Mouse (Mus musculus): ENCODE data around the gene Il23a. TPM values are rescaled to one million over a fixed set of nuclear protein-coding genes. Genes with fewer than 3 reads are reported as not detected.

Il23a gene
- not detected in 2 replicates for polyA plus RNA-seq (2012; ENCODE audit: insufficient read depth, insufficient read length, missing spikeins)

DNA sequence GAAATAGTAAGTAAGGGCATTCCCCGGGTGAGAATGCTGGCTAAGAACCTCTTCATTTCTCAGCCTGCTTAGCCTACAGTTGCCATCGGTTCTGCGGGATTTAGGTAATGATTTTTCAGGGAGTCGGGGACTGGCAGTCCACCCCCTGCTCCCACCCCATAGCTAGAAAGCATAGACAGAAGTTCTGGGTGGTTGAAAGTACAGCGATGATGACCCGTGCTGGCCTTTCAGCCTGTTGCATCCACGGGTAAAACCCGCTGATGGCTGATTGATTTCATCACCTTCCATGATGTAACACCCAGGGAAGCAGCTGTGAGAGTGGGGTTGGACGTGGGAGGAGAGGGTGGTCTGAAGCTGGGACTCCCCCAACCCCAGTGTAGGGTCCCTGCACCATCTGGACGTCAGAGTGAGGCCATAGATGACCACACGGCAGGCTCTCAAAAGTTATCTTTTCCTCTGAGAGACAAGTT is at the start of gene Il23a:
Gene Il23a (minus strand): TSS at position 51 of the 470 bp plus-strand sequence.
- H3K4me3 ChIP-seq (ENCODE audit: insufficient read depth, low read length): peak within 1 kb of the TSS; percentile 32
- TF ChIP-seq POLR2A (IDR thresholded peaks at IDR 0.05; ENCODE audit: borderline replicate concordance, low read depth, low read length) (no peak), CTCF (IDR thresholded peaks at IDR 0.05; ENCODE audit: low read depth, low read length) (no peak)
- H3K27ac ChIP-seq (ENCODE audit: insufficient read depth, low read depth, low read length): peak within 1 kb of the TSS; percentile 73
- H3K4me1 ChIP-seq (ENCODE audit: control insufficient read depth, insufficient read depth, low read length): peaks cover 33% of the 10 kb centered on the region

- Histone ChIP-seq H3K4me1 (ENCODE audit: control insufficient read depth, insufficient read depth, low read length) (peaks cover 23% of the 10 kb centered on the region), H3K4me3 (ENCODE audit: insufficient read depth, low read length) (no peak overlapping the region), H3K27ac (ENCODE audit: insufficient read depth, low read depth, low read length) (no peak overlapping the region)
- no peak for TF ChIP-seq CTCF (IDR thresholded peaks at IDR 0.05; ENCODE audit: low read depth, low read length)
- no peak for TF ChIP-seq POLR2A (IDR thresholded peaks at IDR 0.05; ENCODE audit: borderline replicate concordance, low read depth, low read length)
These were observed 49.0 kb upstream of the Il23a start for GRCm38 (mm10) chr10:128347541-128347940.

- Histone ChIP-seq H3K4me3 (ENCODE audit: insufficient read depth, low read length) (peak overlapping the region; percentile 40), H3K4me1 (ENCODE audit: control insufficient read depth, insufficient read depth, low read length) (peaks cover 31% of the 10 kb centered on the region), H3K27ac (ENCODE audit: insufficient read depth, low read depth, low read length) (peak overlapping the region; percentile 59)
- no peak for TF ChIP-seq POLR2A (IDR thresholded peaks at IDR 0.05; ENCODE audit: borderline replicate concordance, low read depth, low read length)
- TF ChIP-seq CTCF (IDR thresholded peaks at IDR 0.05; ENCODE audit: low read depth, low read length): no peak
These were observed 46.2 kb upstream of the Il23a start for GRCm38 (mm10) chr10:128344568-128345275.

DNA sequence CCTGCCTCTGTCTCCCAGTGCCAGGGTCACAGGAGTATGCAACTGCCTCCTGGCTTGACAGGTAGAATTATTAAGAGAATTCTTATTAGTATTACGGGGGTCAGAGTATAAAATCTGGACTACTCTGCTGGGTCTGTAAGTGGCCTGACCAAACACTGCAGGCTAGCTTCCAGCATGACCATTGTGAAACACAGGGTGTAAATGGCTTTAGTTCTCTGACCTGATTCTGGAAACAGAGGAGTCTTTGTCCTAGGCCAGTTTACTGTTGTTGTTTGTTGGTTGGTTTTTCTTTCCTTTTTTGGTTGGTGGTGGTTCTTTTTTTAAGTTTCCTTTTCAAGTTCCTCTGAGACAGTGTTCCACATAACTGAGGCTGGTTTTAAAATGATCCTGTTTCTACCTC is 44.9 kb upstream of the Il23a start:
- TF ChIP-seq CTCF (IDR thresholded peaks at IDR 0.05; ENCODE audit: low read depth, low read length) (no peak), POLR2A (IDR thresholded peaks at IDR 0.05; ENCODE audit: borderline replicate concordance, low read depth, low read length) (no peak)
- H3K4me1 ChIP-seq (ENCODE audit: control insufficient read depth, insufficient read depth, low read length): peaks cover 36% of the 10 kb centered on the region
- no peak overlapping the region for H3K4me3 ChIP-seq (ENCODE audit: insufficient read depth, low read length)
- peak overlapping the region; percentile 38 for H3K27ac ChIP-seq (ENCODE audit: insufficient read depth, low read depth, low read length)

DNA sequence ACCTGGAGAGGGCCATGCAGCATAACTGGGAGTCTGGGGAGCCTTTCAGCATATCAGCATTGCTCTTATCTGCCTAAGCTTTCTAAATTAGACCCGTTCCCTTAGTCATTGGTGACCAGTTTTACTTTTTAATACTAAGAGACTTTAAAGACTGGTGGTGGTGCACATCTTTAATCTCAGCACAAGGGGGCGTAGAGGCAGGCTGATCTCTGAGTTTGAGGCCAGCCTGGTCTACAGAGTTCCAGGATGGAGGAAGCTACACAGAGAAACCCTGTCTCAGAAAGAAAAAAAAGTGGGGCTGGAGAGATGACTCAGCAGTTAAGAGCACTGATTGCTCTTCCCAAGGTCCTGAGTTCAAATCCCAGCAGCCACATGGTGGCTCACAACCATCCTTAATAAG is 41.7 kb upstream of the Il23a start:
- H3K27ac ChIP-seq (ENCODE audit: insufficient read depth, low read depth, low read length): no peak overlapping the region
- TF ChIP-seq POLR2A (IDR thresholded peaks at IDR 0.05; ENCODE audit: borderline replicate concordance, low read depth, low read length) (no peak), CTCF (IDR thresholded peaks at IDR 0.05; ENCODE audit: low read depth, low read length) (no peak)
- no peak overlapping the region for H3K4me3 ChIP-seq (ENCODE audit: insufficient read depth, low read length)
- peaks cover 31% of the 10 kb centered on the region for H3K4me1 ChIP-seq (ENCODE audit: control insufficient read depth, insufficient read depth, low read length)

GRCm38 (mm10) chr10:128338948-128339347 is 40.4 kb upstream of the Il23a start:
- Histone ChIP-seq H3K4me1 (ENCODE audit: control insufficient read depth, insufficient read depth, low read length) (peaks cover 28% of the 10 kb centered on the region), H3K27ac (ENCODE audit: insufficient read depth, low read depth, low read length) (no peak overlapping the region), H3K4me3 (ENCODE audit: insufficient read depth, low read length) (peak overlapping the region; percentile 91; the same call in 1 of the 2 replicates)
- TF ChIP-seq POLR2A (IDR thresholded peaks at IDR 0.05; ENCODE audit: borderline replicate concordance, low read depth, low read length) (no peak), CTCF (IDR thresholded peaks at IDR 0.05; ENCODE audit: low read depth, low read length) (no peak)

DNA sequence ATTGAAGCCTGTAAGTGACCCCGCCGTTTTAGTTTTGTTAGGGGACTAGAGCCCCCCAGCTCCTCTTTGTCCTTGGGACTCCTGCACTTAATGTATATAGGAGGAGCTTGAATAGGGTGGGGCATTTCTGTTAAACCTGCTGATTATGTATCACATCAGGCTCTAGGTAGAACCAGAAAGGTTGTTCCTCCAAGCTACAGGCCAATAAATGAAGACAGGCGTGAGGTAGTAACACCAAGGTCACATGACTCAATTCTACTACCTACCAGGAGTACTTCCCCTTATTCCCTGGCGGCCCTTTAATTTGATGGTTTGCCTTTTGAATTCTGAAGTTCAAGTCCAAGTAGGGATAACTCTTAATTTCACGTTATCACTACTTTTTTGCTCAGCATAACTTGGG is 39.9 kb upstream of the Il23a start:
- Histone ChIP-seq H3K4me3 (ENCODE audit: insufficient read depth, low read length) (peak overlapping the region; percentile 91), H3K4me1 (ENCODE audit: control insufficient read depth, insufficient read depth, low read length) (peaks cover 23% of the 10 kb centered on the region), H3K27ac (ENCODE audit: insufficient read depth, low read depth, low read length) (peak overlapping the region; percentile 82)
- TF ChIP-seq POLR2A (IDR thresholded peaks at IDR 0.05; ENCODE audit: borderline replicate concordance, low read depth, low read length): no peak
- TF ChIP-seq CTCF (IDR thresholded peaks at IDR 0.05; ENCODE audit: low read depth, low read length): no peak

DNA sequence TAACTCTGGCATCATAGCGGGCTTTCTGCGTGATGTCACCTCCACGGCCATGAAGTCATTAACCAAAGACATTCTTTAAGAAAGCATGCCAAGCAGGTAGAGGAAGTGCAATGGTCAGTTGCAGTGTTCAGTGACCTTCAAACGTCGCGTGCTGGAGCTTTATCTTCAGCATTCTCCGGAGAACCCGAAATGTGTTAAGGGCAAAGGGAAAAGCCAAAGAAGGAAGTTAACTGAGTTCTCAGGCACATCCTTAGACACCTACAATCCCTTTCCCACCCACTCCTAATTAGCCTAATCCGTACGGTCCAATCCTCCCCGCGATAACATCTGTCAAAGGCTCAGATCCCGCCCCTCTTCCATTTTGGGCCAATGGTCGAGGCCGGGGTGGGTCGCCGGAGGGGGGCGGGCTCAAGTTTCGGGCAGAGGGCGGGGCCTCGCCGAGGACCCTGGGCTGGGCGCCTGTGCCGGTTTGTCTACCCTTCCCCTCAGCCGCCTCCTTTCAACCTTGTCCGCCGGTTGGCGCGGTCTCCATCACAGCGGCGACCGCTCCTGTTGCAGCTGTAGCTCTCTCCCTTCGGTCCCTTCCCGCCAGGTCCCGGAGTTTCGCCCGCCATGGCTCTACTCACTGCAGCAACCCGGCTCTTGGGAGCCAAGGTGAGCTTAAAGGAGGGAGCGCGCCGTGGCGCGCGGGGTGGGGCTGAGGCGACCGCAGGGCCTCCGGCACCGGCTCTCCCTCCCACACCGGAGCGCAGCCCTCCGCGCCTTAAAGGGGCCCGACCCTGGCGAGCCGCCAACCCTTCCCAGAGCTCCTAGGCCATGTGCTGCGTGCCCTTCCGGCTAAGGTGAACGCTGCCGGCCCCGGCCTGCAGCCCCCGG is 39.0 kb upstream of the Il23a start, which contains the start of gene Cs:
Gene Cs (plus strand): TSS at position 429 of the 876 bp plus-strand sequence.
- Histone ChIP-seq H3K4me1 (ENCODE audit: control insufficient read depth, insufficient read depth, low read length) (peaks cover 17% of the 10 kb centered on the region), H3K27ac (ENCODE audit: insufficient read depth, low read depth, low read length) (peak within 1 kb of the TSS; percentile 82), H3K4me3 (ENCODE audit: insufficient read depth, low read length) (peak within 1 kb of the TSS; percentile 91)
- no peak for TF ChIP-seq POLR2A (IDR thresholded peaks at IDR 0.05; ENCODE audit: borderline replicate concordance, low read depth, low read length)
- no peak for TF ChIP-seq CTCF (IDR thresholded peaks at IDR 0.05; ENCODE audit: low read depth, low read length)

DNA sequence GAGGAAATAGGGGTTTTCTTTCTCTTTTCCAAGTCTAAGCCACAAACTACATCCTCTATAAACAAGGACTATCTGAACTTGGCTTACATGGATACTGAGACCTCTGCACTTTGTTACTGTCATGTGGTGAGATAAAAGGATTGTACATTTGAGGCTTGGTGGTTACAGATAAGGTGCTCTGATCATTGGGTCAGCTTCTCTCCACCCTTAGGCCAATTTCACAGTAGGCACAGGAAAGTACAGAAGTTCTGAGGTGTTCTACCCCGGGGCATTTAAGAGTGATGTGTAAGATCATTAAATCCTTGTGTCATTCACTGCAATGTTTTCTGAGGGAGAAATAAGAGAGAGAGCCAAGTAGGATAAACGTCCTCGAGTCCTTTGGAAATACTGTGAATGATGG is 38.0 kb upstream of the Il23a start:
- H3K27ac ChIP-seq (ENCODE audit: insufficient read depth, low read depth, low read length): peak overlapping the region; percentile 69

More for the DNA sequence above, 38.0 kb upstream of the Il23a start:
- Histone ChIP-seq H3K4me3 (ENCODE audit: insufficient read depth, low read length) (peak overlapping the region; percentile 60; the same call in 1 of the 2 replicates), H3K4me1 (ENCODE audit: control insufficient read depth, insufficient read depth, low read length) (peaks cover 17% of the 10 kb centered on the region)
- TF ChIP-seq POLR2A (IDR thresholded peaks at IDR 0.05; ENCODE audit: borderline replicate concordance, low read depth, low read length): no peak
- no peak for TF ChIP-seq CTCF (IDR thresholded peaks at IDR 0.05; ENCODE audit: low read depth, low read length)
